Mouse (Mus musculus): Measurements from ENCODE around the gene Rabl6.

Gene Rabl6

DNA sequence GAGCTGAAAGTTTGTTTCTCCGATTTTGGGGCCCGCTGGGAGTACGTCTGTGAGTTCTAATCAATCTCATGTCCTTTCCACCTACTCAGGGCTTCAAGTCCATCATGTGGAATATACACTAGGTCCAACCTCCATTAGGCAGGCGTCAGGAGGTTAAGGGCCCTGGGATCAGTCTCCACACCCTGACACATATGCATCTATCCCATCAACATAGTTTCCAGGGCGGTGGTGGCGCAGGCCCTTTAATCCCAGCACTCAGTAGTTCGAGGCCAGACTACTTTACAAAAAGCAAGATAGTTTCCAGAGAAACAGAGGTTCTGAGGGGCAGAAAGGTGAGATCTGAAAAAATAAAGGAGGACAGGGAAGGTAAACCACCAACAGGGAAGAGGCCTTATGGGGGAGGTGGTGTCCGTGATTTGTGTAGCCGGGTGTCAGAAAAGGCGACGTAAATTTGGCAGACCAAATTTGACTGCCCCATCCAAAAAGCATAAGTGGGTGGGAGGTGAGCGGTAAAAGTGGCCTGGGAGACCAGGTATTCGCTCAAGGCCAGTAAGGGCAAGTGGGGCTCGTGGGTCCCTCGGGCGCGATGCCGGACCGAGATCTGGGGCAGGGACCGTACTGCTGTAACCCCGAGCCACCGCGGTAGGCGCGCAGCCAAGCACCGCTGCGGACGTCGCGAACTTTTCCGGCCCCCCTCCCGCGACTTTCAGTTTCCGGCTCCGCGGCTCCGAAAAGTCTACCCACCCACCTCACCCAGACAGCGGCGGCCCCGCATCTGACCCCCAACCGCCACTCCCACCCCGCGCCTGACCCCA, 62.1 kb downstream of the Rabl6 start:
- DNase-seq (ENCODE audit: low read depth, low spot score), result no peak

DNA sequence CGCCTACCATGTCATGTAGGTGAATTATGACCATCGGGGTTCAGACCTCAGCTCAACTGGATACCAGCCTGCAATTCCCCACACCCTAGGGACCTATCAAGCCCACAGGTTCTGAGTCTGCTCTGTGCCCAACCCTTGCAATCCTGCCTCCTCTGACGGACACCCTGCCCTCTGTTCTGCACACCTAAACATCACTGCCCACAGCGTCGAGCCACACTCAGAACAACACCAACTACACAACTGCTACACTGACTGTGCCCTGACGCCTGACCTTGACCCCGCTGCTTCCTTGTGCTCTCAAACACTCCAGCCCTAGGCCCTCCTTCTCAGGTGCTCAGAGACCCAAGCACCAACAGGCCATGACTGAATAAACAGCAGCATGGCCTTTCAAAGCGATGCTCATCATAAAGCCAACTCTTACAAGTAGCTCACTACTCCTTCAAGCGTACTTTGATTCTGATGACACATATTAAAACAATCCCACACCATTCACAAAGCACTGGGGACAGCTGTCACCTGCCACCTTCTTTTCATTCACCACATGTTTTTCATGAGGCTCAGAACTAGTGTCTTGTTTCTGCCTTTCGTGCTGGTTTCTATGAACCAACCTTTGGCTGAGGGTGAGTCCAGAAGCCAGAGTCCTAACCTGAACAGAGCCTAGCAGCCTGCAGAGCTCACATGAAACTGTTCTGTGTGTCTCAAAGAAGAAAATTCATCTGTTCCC, 66.5 kb downstream of the Rabl6 start:
- DNase-seq (ENCODE audit: low read depth, low spot score), result no peak

- no peak for DNase-seq (ENCODE audit: low read depth, low spot score)
These were observed 67.8 kb downstream of the Rabl6 start for GRCm38 (mm10) chr2:25540541-25540948.

- no peak for DNase-seq (ENCODE audit: low read depth, low spot score)
These were observed 71.8 kb downstream of the Rabl6 start for GRCm38 (mm10) chr2:25536531-25536930.

- DNase-seq (ENCODE audit: low read depth, low spot score), result no peak
These were observed 73.5 kb downstream of the Rabl6 start for GRCm38 (mm10) chr2:25534866-25535182.

GRCm38 (mm10) chr2:25534178-25534865, 74.0 kb downstream of the Rabl6 start:
- no peak for DNase-seq (ENCODE audit: low read depth, low spot score)

DNA sequence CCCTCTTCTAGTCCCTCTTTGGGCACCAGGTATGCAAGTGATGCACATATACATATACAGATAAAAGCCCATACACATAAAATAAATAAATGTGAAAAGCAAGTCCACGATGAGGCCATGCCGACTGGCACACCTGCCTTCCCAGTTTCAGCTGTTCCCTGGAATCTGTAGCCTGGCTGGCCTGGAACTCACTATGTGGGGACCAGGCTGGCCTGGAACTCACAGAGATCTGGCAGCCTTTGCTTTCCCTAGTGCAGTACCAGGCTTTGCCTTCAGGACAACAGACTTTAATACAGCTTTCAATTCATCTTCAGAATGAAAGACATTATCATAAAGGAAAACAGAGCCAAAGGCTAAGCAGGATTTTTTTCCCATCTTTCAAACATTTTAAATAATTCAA, 74.6 kb downstream of the Rabl6 start:
- no peak for DNase-seq (ENCODE audit: low read depth, low spot score)

Measured in brain, embryonic 18.5 days (tissue).